In the genomic region with DNA sequence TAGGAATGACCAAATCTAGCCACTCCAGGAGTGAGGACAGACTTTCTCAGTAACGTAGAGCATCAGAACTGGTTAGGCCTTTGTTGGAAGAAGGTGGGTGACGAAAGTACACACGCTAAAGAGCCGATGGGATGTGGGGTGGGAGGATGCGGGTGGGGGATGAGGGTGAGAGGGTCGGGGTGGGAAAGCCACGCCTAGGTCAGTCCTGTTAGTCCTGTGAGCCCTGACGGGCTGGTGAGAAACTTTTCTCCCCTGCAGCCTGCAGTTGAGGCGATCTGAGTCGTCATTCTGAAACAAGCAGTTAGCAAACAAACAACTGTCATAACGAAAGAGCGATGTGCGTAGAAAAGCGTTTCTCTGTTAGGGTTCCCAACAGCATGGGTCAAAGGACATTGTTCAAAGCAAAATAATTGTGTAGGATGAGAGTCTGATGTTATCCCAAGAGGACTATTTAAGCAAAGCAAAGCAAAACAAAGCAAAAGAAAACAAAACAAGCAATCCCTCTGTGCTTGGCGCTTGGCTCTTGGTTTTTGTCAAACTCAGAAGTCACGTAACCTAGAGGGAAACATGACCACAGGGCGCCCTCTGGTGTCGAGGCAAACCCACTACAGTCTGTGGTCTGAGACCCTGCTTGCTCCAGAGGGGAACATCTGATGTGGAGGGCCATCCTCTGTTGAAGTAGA, we compare ENCODE assay signal across 7 mouse cellular contexts.
A peak's percentile ranks its signal among the peaks of the same experiment; 100 is the strongest.
DNase-seq lines count a peak whose midpoint lies in the region; ATAC-seq and TF ChIP-seq lines count a peak whose summit lies in the region.

No protein-coding gene starts in this region.

- DNase-seq in adrenal gland, adult 18-20 months (ENCODE audit: low spot score in 2 of 2): peak; percentile 77 to 87
- DNase-seq in embryo, embryonic 11.5 days (ENCODE audit: low read depth, low spot score): peak; percentile 66
- peak; percentile 87 for DNase-seq in left cerebral cortex, postnatal 4 days
- DNase-seq in midbrain, embryonic 11.5 days (ENCODE audit: low spot score, missing footprints): peak; percentile 98
- peak; percentile 53 for DNase-seq in skeletal muscle tissue, adult 2 months (ENCODE audit: low read depth, low spot score)

- H3K9ac ChIP-seq in intestine, postnatal 0 days (ENCODE audit: low read depth, low read length): no peak overlapping the region
- peak overlapping the region; percentile 36; the same call in 1 of the 2 replicates for H3K9ac ChIP-seq in midbrain, embryonic 11.5 days (ENCODE audit: low read length)

- H3K4me3 ChIP-seq in intestine, postnatal 0 days (ENCODE audit: low read depth, low read length): peak overlapping the region; percentile 28
- no peak overlapping the region for H3K4me3 ChIP-seq in midbrain, embryonic 11.5 days (ENCODE audit: low read depth, low read length)

- peak overlapping the region; percentile 61 for H3K4me2 ChIP-seq in intestine, postnatal 0 days (replicated peaks; ENCODE audit: low read depth)
- no peak overlapping the region; the same call in 1 of the 2 replicates for H3K4me2 ChIP-seq in midbrain, embryonic 11.5 days

- intact Hi-C loops in left cerebral cortex, postnatal 4 days (cut with DNase I): no loop called here

- WGBS in intestine, postnatal 0 days: 13% methylated on average over 18 of the region's 18 CpGs
- 41% methylated on average over 18 of the region's 18 CpGs for WGBS in midbrain, embryonic 11.5 days

- no peaks in the 10 kb centered on the region for H3K9me3 ChIP-seq in intestine, postnatal 0 days (ENCODE audit: control insufficient read depth)
- no peaks in the 10 kb centered on the region for H3K9me3 ChIP-seq in midbrain, embryonic 11.5 days (ENCODE audit: control insufficient read depth, low read length)

- H3K27ac ChIP-seq in intestine, postnatal 0 days (ENCODE audit: low read depth, low read length): no peak overlapping the region
- H3K27ac ChIP-seq in midbrain, embryonic 11.5 days (ENCODE audit: low read depth, low read length): no peak overlapping the region

- H3K27me3 ChIP-seq in intestine, postnatal 0 days (replicated peaks; ENCODE audit: control insufficient read depth, insufficient read depth, low read length): no peaks in the 10 kb centered on the region
- H3K27me3 ChIP-seq in midbrain, embryonic 11.5 days (ENCODE audit: control insufficient read depth, insufficient read depth, low read length): no peaks in the 10 kb centered on the region

- no peaks in the 10 kb centered on the region for H3K4me1 ChIP-seq in intestine, postnatal 0 days (replicated peaks; ENCODE audit: control insufficient read depth, insufficient read depth, low read length)
- H3K4me1 ChIP-seq in midbrain, embryonic 11.5 days (ENCODE audit: control insufficient read depth, insufficient read depth, low read length): peaks cover 5% of the 10 kb centered on the region

- ATAC-seq in granulocyte monocyte progenitor cell, adult 5-6 weeks (replicated peaks; ENCODE audit: poor library complexity, severe bottlenecking): peak; percentile 77
- ATAC-seq in intestine, postnatal 0 days: peak; percentile 56; the same call in 1 of the 2 replicates
- ATAC-seq in midbrain, embryonic 11.5 days (ENCODE audit: low FRiP score): peak; percentile 72

- H3K36me3 ChIP-seq in intestine, postnatal 0 days (ENCODE audit: control insufficient read depth, insufficient read depth): no peaks in the 10 kb centered on the region
- no peaks in the 10 kb centered on the region for H3K36me3 ChIP-seq in midbrain, embryonic 11.5 days (ENCODE audit: control insufficient read depth, insufficient read depth, low read length)

- peak; percentile 94 for TF ChIP-seq CTCF in intestine, postnatal 0 days (IDR thresholded peaks at IDR 0.05; ENCODE audit: low read depth)
